Mouse (Mus musculus): Measurements from ENCODE around the gene Bahcc1.

DNA sequence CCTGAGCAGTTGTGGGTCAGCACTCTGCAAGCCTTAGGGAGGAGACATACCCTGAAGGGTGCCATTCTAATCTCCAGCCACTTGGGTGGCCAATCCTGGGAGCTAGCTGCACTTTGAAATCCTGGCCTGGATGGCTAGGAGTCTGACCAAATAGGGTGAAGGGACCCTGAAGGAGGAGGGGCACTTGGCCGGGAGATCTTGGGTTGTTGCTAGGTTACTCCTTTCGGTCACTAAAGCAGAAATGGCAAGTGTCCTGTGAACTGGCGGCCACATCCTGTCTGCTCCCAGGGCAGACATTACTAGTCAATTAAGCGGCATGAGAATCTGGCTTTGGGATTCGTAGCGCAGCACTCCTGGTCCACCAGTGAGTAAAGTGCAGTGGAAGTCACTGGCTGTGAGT lies 31.3 kb downstream of the Bahcc1 start:
- TF ChIP-seq POLR2A (IDR thresholded peaks at IDR 0.05; ENCODE audit: low read depth, low read length), result no peak
- TF ChIP-seq CTCF (conservative IDR thresholded peaks at IDR 0.05; ENCODE audit: insufficient read depth, insufficient read length, low read depth, low read length), result no peak

Measured in kidney, adult 2 months (tissue).